Mouse (Mus musculus) erythroblast, adult 5-6 weeks (primary cell): ENCODE data around the gene Catspere2. TPM values are rescaled to one million over a fixed set of nuclear protein-coding genes. Genes with fewer than 3 reads are reported as not detected.

Experiments used
- ATAC-seq: replicated peaks from 2 replicates; pipeline ENCODE4 v1.8.0; 2016; ENCODE audit warnings: moderate number of reproducible peaks, mild to moderate bottlenecking, moderate TSS enrichment, inconsistent platforms; ENCODE audit not compliant: poor library complexity, low FRiP score, severe bottlenecking
- total RNA-seq, 2 experiments: library from RNA; stranded (forward) in 1 of 2; stranded (reverse) in 1 of 2; fragments of 150-400 nt in 1 of 2; fragments of 200-764, 138-1000 nt in 1 of 2; gene quantifications; 2 replicates each; pipeline versions ENCODE4 v1.2.3 to v1.2.4; 2015 to 2017; ENCODE audit warnings: low replicate concordance in 2 of 2

Gene Catspere2
- total RNA-seq, 2 experiments from 2014 or later, result not detected

- no peak for ATAC-seq
Observed at GRCm38 (mm10) chr1:178217157-178217556, 233.9 kb downstream of the Catspere2 start.

GRCm38 (mm10) chr1:178218305-178218704 lies 235.1 kb downstream of the Catspere2 start:
- no peak for ATAC-seq

- ATAC-seq, result no peak
Observed at GRCm38 (mm10) chr1:178219166-178220077, 236.2 kb downstream of the Catspere2 start.

Other genes starting within 250 kb of the Catspere2 start
- gene Adss, start 186.9 kb upstream of the Catspere2 start, total RNA-seq (2015; ENCODE audit: low replicate concordance), result 22.7 and 40.3 TPM in 2 replicates
- gene Adss, start 186.9 kb upstream of the Catspere2 start, total RNA-seq (2017; ENCODE audit: low replicate concordance), result 43.6 and 45.2 TPM in 2 replicates
- 5.8 and 10.2 TPM in 2 replicates for gene Desi2, start 204.0 kb downstream of the Catspere2 start, total RNA-seq (2015; ENCODE audit: low replicate concordance)
- gene Desi2, start 204.0 kb downstream of the Catspere2 start, total RNA-seq (2017; ENCODE audit: low replicate concordance), result 2.1 and 3.1 TPM in 2 replicates